Mouse (Mus musculus) liver, postnatal 0 days (tissue): ENCODE data around the gene Pabpn1l. TPM values are rescaled to one million over a fixed set of nuclear protein-coding genes. Genes with fewer than 3 reads are reported as not detected.

Experiments used
- ATAC-seq: fragments of 200-750 bp; cut with Nextera tagmentation; 2 replicates; pipeline ENCODE4 v1.8.0; 2017; ENCODE audit warnings: mild to moderate bottlenecking, moderate library complexity
- DNase-seq: peaks from one replicate; pipeline ENCODE4 v3.0.0-alpha.2; 2016
- H3K27ac ChIP-seq: fragments of 300-500 bp; sonication (generic); 2 replicates; pipeline ENCODE4 v1.5.1; 2014; ENCODE audit warnings: antibody characterized with exemption, moderate library complexity, mild to moderate bottlenecking, low read depth
- H3K27me3 ChIP-seq: fragments of 300-500 bp; sonication (generic); 2 replicates; pipeline ENCODE4 v1.6.1; 2014; ENCODE audit warnings: low read length, control low read depth, mixed read lengths; ENCODE audit not compliant: insufficient read depth
- H3K36me3 ChIP-seq: fragments of 300-500 bp; sonication (generic); replicated peaks from 2 replicates; pipeline ENCODE4 v1.6.1; 2014; ENCODE audit warnings: mild to moderate bottlenecking, control low read depth, low read length, moderate library complexity, mixed read lengths; ENCODE audit not compliant: insufficient read depth
- H3K4me1 ChIP-seq: fragments of 300-500 bp; sonication (generic); 2 replicates; pipeline ENCODE4 v1.6.1; 2014; ENCODE audit warnings: antibody characterized with exemption, mild to moderate bottlenecking, control low read depth; ENCODE audit not compliant: insufficient read depth
- H3K4me2 ChIP-seq: fragments of 300-500 bp; sonication (generic); 2 replicates; pipeline ENCODE4 v1.6.1; 2014; ENCODE audit warnings: low read depth, mild to moderate bottlenecking, low read length, moderate library complexity, mixed read lengths
- H3K4me3 ChIP-seq: fragments of 300-500 bp; sonication (generic); 2 replicates; pipeline ENCODE4 v1.5.1; 2014; ENCODE audit warnings: low read depth, low read length
- H3K9ac ChIP-seq: fragments of 300-500 bp; sonication (generic); replicated peaks from 2 replicates; pipeline ENCODE4 v1.6.1; 2014; ENCODE audit warnings: mild to moderate bottlenecking, moderate library complexity
- H3K9me3 ChIP-seq: fragments of 300-500 bp; sonication (generic); 2 replicates; pipeline ENCODE4 v1.6.1; 2016; ENCODE audit warnings: mild to moderate bottlenecking, control low read depth, low read length, mixed read lengths
- CTCF ChIP-seq: sonication (generic); IDR thresholded peaks from 2 replicates; pipeline ENCODE4 v1.5.1; 2016; ENCODE audit warnings: antibody characterized with exemption, low read depth
- EP300 ChIP-seq: IDR thresholded peaks from 2 replicates; pipeline ENCODE4 v1.6.1; 2016; ENCODE audit warnings: antibody characterized with exemption, low read depth, mild to moderate bottlenecking
- WGBS: fragments of 180-500 bp; shearing (Covaris S2); extraction: QIAGEN DNeasy Blood & Tissue Kit; methylation state at CpG from one replicate; pipeline ENCODE4 v1.1.7; 2014; ENCODE audit not compliant: insufficient replicate concordance; 5-methylcytosine and 5-hydroxymethylcytosine counted together
- polyA plus RNA-seq: library from polyadenylated mRNA; unstranded; fragments of >200 nt; fragmentation: Nextera tagmentation; extraction: Ambion mirVana; gene quantifications from 2 replicates; pipeline ENCODE4 v1.2.1, GENCODE M21; 2015

Pabpn1l gene
- polyA plus RNA-seq, result not detected in 2 replicates

DNA sequence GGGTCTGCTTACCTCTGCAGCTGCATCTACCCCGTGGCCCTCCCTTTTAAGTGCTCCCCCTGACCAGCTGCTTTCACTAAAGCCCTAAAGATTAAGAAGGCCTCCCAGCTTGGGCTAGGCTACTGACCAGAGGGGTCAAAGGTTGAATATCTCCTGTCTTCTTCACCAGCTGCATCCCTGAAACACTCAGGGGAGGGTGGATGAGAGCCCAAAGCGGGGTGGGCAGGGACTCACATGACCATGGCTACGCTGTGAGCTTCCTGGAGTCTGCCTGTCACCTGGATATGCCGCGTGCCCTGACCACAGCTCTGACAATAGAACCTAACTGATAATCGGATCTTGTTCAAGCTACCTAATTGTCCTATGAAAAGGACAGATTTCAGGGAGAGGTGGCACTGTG, at the start of gene Pabpn1l:
TSS of gene Pabpn1l (minus strand) at position 13 of the 400 bp plus-strand sequence.
- H3K9ac ChIP-seq, result no peak within 1 kb of the TSS
- WGBS, result 71% methylated on average over 6 of the region's 6 CpGs
- no peak within 1 kb of the TSS for H3K27ac ChIP-seq
- no peak within 1 kb of the TSS for H3K4me3 ChIP-seq
- peaks cover 6% of the 10 kb centered on the region for H3K4me1 ChIP-seq
- ATAC-seq (no peak), DNase-seq (no peak)
- TF ChIP-seq EP300, result no peak
- TF ChIP-seq CTCF, result no peak
- no peak within 1 kb of the TSS for H3K4me2 ChIP-seq
- no peaks in the 10 kb centered on the region for H3K27me3 ChIP-seq
- no peaks in the 10 kb centered on the region for H3K9me3 ChIP-seq
- no peaks in the 10 kb centered on the region for H3K36me3 ChIP-seq

DNA sequence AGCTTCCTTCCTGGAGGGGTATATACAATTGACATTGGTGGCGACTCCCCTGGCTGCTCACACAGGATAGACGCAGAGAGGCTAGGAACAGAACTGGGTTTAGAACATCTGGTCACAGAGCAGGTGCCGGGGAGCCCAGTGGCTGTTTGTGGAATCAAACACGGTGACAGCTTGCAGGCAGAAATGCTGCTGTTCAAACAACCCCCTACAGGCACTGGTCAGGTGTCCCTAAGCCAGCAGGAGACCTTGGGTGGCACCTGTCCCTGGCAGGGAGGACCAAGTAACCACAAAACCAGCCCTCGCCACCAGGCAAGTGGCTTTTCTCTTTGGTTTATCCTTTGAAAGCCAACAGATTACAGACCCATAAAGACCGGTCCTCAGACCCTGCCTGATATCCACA, 49.4 kb upstream of the Pabpn1l start:
- peaks cover 13% of the 10 kb centered on the region for H3K27me3 ChIP-seq
- H3K27ac ChIP-seq, result no peak overlapping the region
- H3K9ac ChIP-seq, result no peak overlapping the region
- TF ChIP-seq EP300, result no peak
- TF ChIP-seq CTCF, result no peak
- H3K4me1 ChIP-seq, result peaks cover 6% of the 10 kb centered on the region
- no peak for ATAC-seq
- no peak overlapping the region for H3K4me3 ChIP-seq
- no peaks in the 10 kb centered on the region for H3K9me3 ChIP-seq
- DNase-seq, result no peak
- no peaks in the 10 kb centered on the region for H3K36me3 ChIP-seq
- WGBS, result 61% methylated on average over 6 of the region's 6 CpGs
- H3K4me2 ChIP-seq, result no peak overlapping the region

DNA sequence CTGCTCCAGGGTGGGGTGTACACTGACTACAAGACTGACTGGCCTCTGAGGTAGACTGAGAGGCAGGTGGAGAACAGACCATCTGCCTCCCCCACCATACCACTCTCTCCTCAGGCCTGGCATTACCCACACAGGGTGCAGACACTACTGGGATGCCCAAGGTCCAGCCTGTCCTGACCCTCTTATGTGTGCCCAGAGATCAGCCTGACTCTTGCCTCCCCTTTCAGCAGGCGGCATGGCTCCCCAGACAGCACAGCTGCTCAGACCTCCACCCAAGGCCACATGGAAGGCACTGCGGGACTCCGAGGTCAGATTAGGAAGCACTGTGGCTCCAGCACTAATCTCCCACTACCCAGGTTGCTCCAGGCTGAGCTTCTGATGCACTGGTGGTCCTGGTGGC, 48.2 kb upstream of the Pabpn1l start:
- Histone ChIP-seq H3K4me2 (no peak overlapping the region), H3K36me3 (no peaks in the 10 kb centered on the region), H3K9ac (no peak overlapping the region), H3K27me3 (peaks cover 1% of the 10 kb centered on the region; the same call in 1 of the 2 replicates), H3K4me3 (no peak overlapping the region), H3K27ac (no peak overlapping the region), H3K4me1 (peaks cover 15% of the 10 kb centered on the region), H3K9me3 (no peaks in the 10 kb centered on the region)
- ATAC-seq (no peak), DNase-seq (no peak)
- TF ChIP-seq CTCF (no peak), EP300 (no peak)
- WGBS, result 63% methylated on average over 3 of the region's 3 CpGs

DNA sequence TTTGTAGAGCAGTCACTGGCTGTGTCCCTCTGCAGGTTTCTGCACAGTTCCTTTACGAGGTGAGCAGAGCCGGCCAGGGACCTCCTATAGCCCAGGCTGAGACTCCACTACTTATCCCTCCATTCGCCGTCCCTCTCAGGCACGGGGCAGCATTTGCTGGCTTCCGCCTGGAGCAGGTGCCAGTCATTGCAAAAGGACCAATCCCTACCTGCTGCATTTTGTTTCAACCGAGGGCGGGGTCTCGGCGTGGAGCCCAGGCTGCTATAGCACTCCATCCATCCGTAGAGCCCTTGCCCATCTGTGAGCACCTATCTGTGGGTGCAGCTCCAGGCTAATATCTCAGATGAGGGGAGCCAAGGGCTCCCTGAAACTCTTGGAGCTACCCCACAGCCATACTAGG, 47.5 kb upstream of the Pabpn1l start:
- H3K9me3 ChIP-seq, result no peaks in the 10 kb centered on the region
- no peak overlapping the region for H3K4me3 ChIP-seq
- 60% methylated on average over 11 of the region's 11 CpGs for WGBS
- DNase-seq (no peak), ATAC-seq (no peak)
- no peaks in the 10 kb centered on the region for H3K27me3 ChIP-seq
- TF ChIP-seq CTCF (no peak), EP300 (no peak)
- no peak overlapping the region for H3K9ac ChIP-seq
- peaks cover 19% of the 10 kb centered on the region for H3K4me1 ChIP-seq
- H3K4me2 ChIP-seq, result no peak overlapping the region
- no peaks in the 10 kb centered on the region for H3K36me3 ChIP-seq
- no peak overlapping the region for H3K27ac ChIP-seq

DNA sequence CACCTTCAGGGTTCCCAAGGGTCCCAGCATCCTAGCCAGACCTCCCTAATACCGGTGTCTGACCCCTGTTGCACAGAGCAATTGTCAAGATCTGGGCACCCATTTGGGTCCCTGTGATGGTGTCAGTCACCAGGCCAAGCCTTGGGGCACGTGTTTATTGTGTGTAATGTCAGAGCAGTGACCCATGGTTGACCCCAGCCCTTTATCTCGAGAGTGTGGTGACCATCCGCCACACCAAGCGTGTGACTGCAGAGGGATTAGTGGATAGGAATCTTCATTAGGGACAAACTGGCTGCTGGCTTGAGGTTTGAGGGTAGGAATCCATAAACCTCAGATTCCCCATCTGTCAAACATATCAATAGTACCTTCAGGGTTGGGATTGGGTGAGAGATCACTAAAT, 46.8 kb upstream of the Pabpn1l start:
- no peak overlapping the region for H3K9ac ChIP-seq
- no peak overlapping the region for H3K27ac ChIP-seq
- H3K36me3 ChIP-seq, result no peaks in the 10 kb centered on the region
- WGBS, result 63% methylated on average over 5 of the region's 5 CpGs
- DNase-seq, result no peak
- no peak for ATAC-seq
- H3K4me3 ChIP-seq, result no peak overlapping the region
- TF ChIP-seq CTCF (no peak), EP300 (no peak)
- no peaks in the 10 kb centered on the region for H3K9me3 ChIP-seq
- H3K4me1 ChIP-seq, result peaks cover 25% of the 10 kb centered on the region
- H3K27me3 ChIP-seq, result no peaks in the 10 kb centered on the region
- no peak overlapping the region for H3K4me2 ChIP-seq

DNA sequence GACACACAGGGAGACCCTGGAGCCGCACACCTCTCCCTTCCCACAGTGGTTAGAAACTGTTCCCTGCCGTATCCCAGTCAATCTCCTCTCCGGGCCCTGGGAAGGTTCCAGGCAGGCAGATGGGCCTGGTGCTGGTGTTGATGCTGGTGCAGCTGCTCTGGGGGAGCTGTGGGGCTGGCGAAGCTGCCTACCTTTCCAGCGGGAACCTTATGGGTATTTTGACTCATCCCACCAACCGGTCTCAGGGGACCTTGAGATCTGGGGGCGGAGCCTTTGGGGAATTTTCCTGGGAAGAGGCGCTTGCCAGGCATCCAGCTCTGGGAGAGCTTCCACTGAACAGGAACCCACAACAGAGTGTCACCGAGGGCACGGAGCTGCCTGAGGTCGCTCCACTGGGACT, 45.3 kb upstream of the Pabpn1l start:
- TF ChIP-seq CTCF, result no peak
- no peak for TF ChIP-seq EP300
- Histone ChIP-seq H3K4me1 (peaks cover 27% of the 10 kb centered on the region), H3K4me2 (no peak overlapping the region), H3K27me3 (no peaks in the 10 kb centered on the region), H3K4me3 (no peak overlapping the region), H3K36me3 (no peaks in the 10 kb centered on the region), H3K27ac (no peak overlapping the region), H3K9ac (no peak overlapping the region), H3K9me3 (no peaks in the 10 kb centered on the region)
- ATAC-seq (no peak), DNase-seq (no peak)
- 84% methylated on average over 11 of the region's 11 CpGs for whole genome bisulfite sequencing

DNA sequence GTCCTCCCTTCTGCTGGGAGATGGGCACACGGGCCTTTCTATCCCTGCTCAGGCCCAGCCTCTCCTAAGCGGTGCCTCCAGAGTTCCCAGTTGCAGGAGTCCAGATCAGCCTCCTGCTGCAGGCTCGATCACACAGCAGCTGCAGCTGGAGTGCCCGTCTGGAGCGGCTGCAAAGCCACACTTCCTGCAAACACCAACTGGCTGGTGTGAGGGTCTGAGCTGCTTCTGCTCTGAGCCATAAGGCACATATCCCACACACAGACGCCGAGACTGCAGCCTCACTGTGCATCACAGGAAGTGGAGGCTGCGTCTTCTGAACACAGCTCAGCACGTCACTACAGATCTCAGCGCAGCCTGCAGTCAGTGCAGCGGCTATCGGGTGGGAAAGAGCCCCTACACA, 44.3 kb upstream of the Pabpn1l start:
- H3K9me3 ChIP-seq, result no peaks in the 10 kb centered on the region
- peak overlapping the region; percentile 60 for H3K27ac ChIP-seq
- no peak overlapping the region for H3K9ac ChIP-seq
- TF ChIP-seq CTCF (no peak), EP300 (no peak)
- peak; percentile 31; the same call in 1 of the 2 replicates for ATAC-seq
- DNase-seq, result peak; percentile 44
- H3K4me2 ChIP-seq, result peak overlapping the region; percentile 51
- H3K4me3 ChIP-seq, result 0 out of 2 replicates have a peak overlapping the region, but pooled peaks have one; percentile 1
- no peaks in the 10 kb centered on the region for H3K36me3 ChIP-seq
- WGBS, result 24% methylated on average over 12 of the region's 12 CpGs
- no peaks in the 10 kb centered on the region for H3K27me3 ChIP-seq
- peaks cover 27% of the 10 kb centered on the region for H3K4me1 ChIP-seq
